Mouse (Mus musculus) bone marrow macrophage, adult 2 months (primary cell): ENCODE measurements around the gene Defb13.

ENCODE experiments used
- CTCF ChIP-seq: IDR thresholded peaks from 2 replicates; pipeline ENCODE4 v1.5.1; 2012; ENCODE audit warnings: low read depth, mild to moderate bottlenecking, low read length, moderate library complexity
- POLR2A ChIP-seq: IDR thresholded peaks from 2 replicates; pipeline ENCODE4 v1.6.1; 2012; ENCODE audit warnings: mild to moderate bottlenecking, low read depth, low read length, borderline replicate concordance

GRCm38 (mm10) chr8:21912554-21912953 is 34.0 kb upstream of the Defb13 start:
- TF ChIP-seq CTCF: no peak
- no peak for TF ChIP-seq POLR2A
